Mouse (Mus musculus) heart, postnatal 0 days (tissue): ENCODE measurements around the gene Rfx4. TPM values are rescaled to one million over a fixed set of nuclear protein-coding genes. Genes with fewer than 3 reads are reported as not detected.

ENCODE experiments used
- ATAC-seq: fragments of 200-750 bp; cut with Nextera tagmentation; 2 replicates; pipeline ENCODE4 v1.8.0; 2017; ENCODE audit warnings: low read depth, moderate number of reproducible peaks, moderate library complexity; ENCODE audit not compliant: insufficient read depth
- DNase-seq: peaks from one replicate; pipeline ENCODE4 v3.0.0-alpha.2; 2016; ENCODE audit warnings: low spot score
- H3K27ac ChIP-seq: fragments of 300-500 bp; sonication (generic); 2 replicates; pipeline ENCODE4 v1.5.1; 2014; ENCODE audit warnings: low read depth, mild to moderate bottlenecking
- H3K27me3 ChIP-seq: fragments of 300-500 bp; sonication (generic); 2 replicates; pipeline ENCODE4 v1.6.1; 2014; ENCODE audit warnings: low read length, mixed read lengths; ENCODE audit not compliant: control insufficient read depth, insufficient read depth
- H3K36me3 ChIP-seq: fragments of 300-500 bp; sonication (generic); replicated peaks from 2 replicates; pipeline ENCODE4 v1.6.1; 2014; ENCODE audit warnings: low read length, mixed read lengths; ENCODE audit not compliant: control insufficient read depth, insufficient read depth
- H3K4me1 ChIP-seq: fragments of 300-500 bp; sonication (generic); 2 replicates; pipeline ENCODE4 v1.6.1; 2014; ENCODE audit warnings: antibody characterized with exemption; ENCODE audit not compliant: control insufficient read depth, insufficient read depth
- H3K4me2 ChIP-seq: fragments of 300-500 bp; sonication (generic); 2 replicates; pipeline ENCODE4 v1.6.1; 2014; ENCODE audit warnings: low read depth, mild to moderate bottlenecking, low read length, moderate library complexity
- H3K4me3 ChIP-seq: fragments of 300-500 bp; sonication (generic); 2 replicates; pipeline ENCODE4 v1.5.1; 2014; ENCODE audit warnings: low read depth, low read length
- H3K9ac ChIP-seq: fragments of 300-500 bp; sonication (generic); replicated peaks from 2 replicates; pipeline ENCODE4 v1.6.1; 2014; ENCODE audit warnings: low read depth, low read length, mixed read lengths
- H3K9me3 ChIP-seq: fragments of 300-500 bp; sonication (generic); replicated peaks from 2 replicates; pipeline ENCODE4 v1.6.1; 2016; ENCODE audit warnings: low read length; ENCODE audit not compliant: control insufficient read depth
- CTCF ChIP-seq: IDR thresholded peaks from 2 replicates; pipeline ENCODE4 v1.5.1; 2016; ENCODE audit warnings: antibody characterized with exemption, control low read depth, low read depth
- EP300 ChIP-seq: IDR thresholded peaks from 2 replicates; pipeline ENCODE4 v1.6.1; 2016; ENCODE audit warnings: antibody characterized with exemption, low read depth
- WGBS: fragments of 180-500 bp; shearing (Covaris S2); extraction: QIAGEN DNeasy Blood & Tissue Kit; methylation state at CpG from one replicate; pipeline ENCODE4 v1.1.7; 2014; 5-methylcytosine and 5-hydroxymethylcytosine counted together
- polyA plus RNA-seq: library from polyadenylated mRNA; unstranded; fragments of >200 nt; fragmentation: Nextera tagmentation; extraction: Ambion mirVana; gene quantifications from 2 replicates; pipeline ENCODE4 v1.2.1, GENCODE M21; 2015
- total RNA-seq: library from RNA; depleted of rRNA; stranded (reverse); fragments of >200 nt; gene quantifications from 2 replicates; pipeline ENCODE4 v1.2.3, GENCODE M21; 2014; ENCODE audit warnings: low replicate concordance

Rfx4 gene
- total and polyA plus RNA-seq, 2 experiments from 2014 or later, result not detected

GRCm38 (mm10) chr10:84785339-84785738 lies 29.5 kb downstream of the Rfx4 start:
- no peaks in the 10 kb centered on the region for H3K27me3 ChIP-seq
- whole genome bisulfite sequencing, result 58% methylated on average over 4 of the region's 4 CpGs
- ATAC-seq, result no peak
- H3K4me2 ChIP-seq, result no peak overlapping the region
- no peak for DNase-seq
- no peak overlapping the region for H3K27ac ChIP-seq
- no peak for TF ChIP-seq EP300
- TF ChIP-seq CTCF, result no peak
- no peak overlapping the region for H3K9ac ChIP-seq
- H3K9me3 ChIP-seq, result no peaks in the 10 kb centered on the region
- H3K4me3 ChIP-seq, result no peak overlapping the region
- no peaks in the 10 kb centered on the region for H3K4me1 ChIP-seq
- H3K36me3 ChIP-seq, result no peaks in the 10 kb centered on the region

- no peak for ATAC-seq
- Histone ChIP-seq H3K9ac (no peak overlapping the region), H3K9me3 (no peaks in the 10 kb centered on the region), H3K36me3 (no peaks in the 10 kb centered on the region), H3K4me3 (no peak overlapping the region), H3K4me1 (no peaks in the 10 kb centered on the region), H3K4me2 (no peak overlapping the region), H3K27ac (no peak overlapping the region), H3K27me3 (no peaks in the 10 kb centered on the region)
- 82% methylated on average over 8 of the region's 8 CpGs for WGBS
- no peak for DNase-seq
- no peak for TF ChIP-seq CTCF
- TF ChIP-seq EP300, result no peak
These were observed 34.5 kb downstream of the Rfx4 start for GRCm38 (mm10) chr10:84790323-84790722.

- DNase-seq, result no peak
- Histone ChIP-seq H3K4me1 (no peaks in the 10 kb centered on the region), H3K9ac (no peak overlapping the region), H3K36me3 (no peaks in the 10 kb centered on the region), H3K4me3 (no peak overlapping the region), H3K27me3 (no peaks in the 10 kb centered on the region), H3K27ac (no peak overlapping the region), H3K4me2 (no peak overlapping the region), H3K9me3 (no peaks in the 10 kb centered on the region)
- no peak for TF ChIP-seq EP300
- no peak for TF ChIP-seq CTCF
- 86% methylated on average over 3 of the region's 3 CpGs for WGBS
- no peak for ATAC-seq
These were observed 35.3 kb downstream of the Rfx4 start for GRCm38 (mm10) chr10:84791181-84791580.

- TF ChIP-seq EP300 (no peak), CTCF (no peak)
- WGBS, result 61% methylated on average over 6 of the region's 6 CpGs
These were observed 45.7 kb downstream of the Rfx4 start for GRCm38 (mm10) chr10:84801521-84801920.

GRCm38 (mm10) chr10:84803216-84803844 lies 47.5 kb downstream of the Rfx4 start:
- Histone ChIP-seq H3K4me1 (no peaks in the 10 kb centered on the region), H3K4me2 (no peak overlapping the region), H3K36me3 (no peaks in the 10 kb centered on the region), H3K4me3 (no peak overlapping the region), H3K27me3 (no peaks in the 10 kb centered on the region), H3K9me3 (no peaks in the 10 kb centered on the region), H3K9ac (no peak overlapping the region), H3K27ac (no peak overlapping the region)
- ATAC-seq (no peak; the same call in 1 of the 2 replicates), DNase-seq (no peak)
- TF ChIP-seq CTCF, result no peak
- no peak for TF ChIP-seq EP300
- 65% methylated on average over 13 of the region's 13 CpGs for WGBS

More at GRCm38 (mm10) chr10:84801521-84801920, 45.7 kb downstream of the Rfx4 start:
- Histone ChIP-seq H3K36me3 (no peaks in the 10 kb centered on the region), H3K4me1 (no peaks in the 10 kb centered on the region), H3K9ac (no peak overlapping the region), H3K4me2 (no peak overlapping the region), H3K9me3 (no peaks in the 10 kb centered on the region), H3K4me3 (no peak overlapping the region), H3K27ac (no peak overlapping the region), H3K27me3 (no peaks in the 10 kb centered on the region)
- DNase-seq, result no peak
- no peak for ATAC-seq

- TF ChIP-seq CTCF (no peak), EP300 (no peak)
- H3K36me3 ChIP-seq, result no peaks in the 10 kb centered on the region
- 80% methylated on average over 3 of the region's 3 CpGs for WGBS
- H3K4me3 ChIP-seq, result no peak overlapping the region
- H3K9ac ChIP-seq, result no peak overlapping the region
- DNase-seq (no peak), ATAC-seq (no peak)
- H3K27ac ChIP-seq, result no peak overlapping the region
- H3K4me1 ChIP-seq, result no peaks in the 10 kb centered on the region
- H3K27me3 ChIP-seq, result no peaks in the 10 kb centered on the region
- no peak overlapping the region for H3K4me2 ChIP-seq
- H3K9me3 ChIP-seq, result no peaks in the 10 kb centered on the region
These were observed 49.7 kb downstream of the Rfx4 start for GRCm38 (mm10) chr10:84805576-84805975.
